Mouse (Mus musculus) kidney, adult 2 months (tissue): ENCODE measurements at regions not wholly inside any gene's neighbourhood (a gene's known extent, or its start where the extent isn't known, plus 50 kb on each side); places are given as distances from the start of the nearest gene placed in this dataset.

Source experiments
- DNase-seq: peaks from one replicate; pipeline ENCODE4 v3.0.0; 2021
- H3K27ac ChIP-seq: fragments of 200-500 bp; 2 replicates; pipeline ENCODE4 v1.5.1; 2012; ENCODE audit warnings: low read depth, low read length, control low read depth, inconsistent platforms; ENCODE audit not compliant: insufficient read depth
- H3K27me3 ChIP-seq: fragments of 200-500 bp; replicated peaks from 2 replicates; pipeline ENCODE4 v1.6.1; 2012; ENCODE audit warnings: mild to moderate bottlenecking, moderate library complexity, low read length, inconsistent platforms; ENCODE audit not compliant: control insufficient read depth, insufficient read depth
- H3K36me3 ChIP-seq: fragments of 200-500 bp; 2 replicates; pipeline ENCODE4 v1.6.1; 2012; ENCODE audit warnings: mild to moderate bottlenecking, moderate library complexity, low read length, inconsistent platforms; ENCODE audit not compliant: control insufficient read depth, insufficient read depth
- H3K4me1 ChIP-seq: fragments of 200-500 bp; 2 replicates; pipeline ENCODE4 v1.6.1; 2011; ENCODE audit warnings: low read length; ENCODE audit not compliant: control insufficient read depth, insufficient read depth
- H3K4me3 ChIP-seq: fragments of 200-500 bp; 2 replicates; pipeline ENCODE4 v1.5.1; 2011; ENCODE audit warnings: mild to moderate bottlenecking, low read depth, low read length, control low read depth; ENCODE audit not compliant: insufficient read depth
- CTCF ChIP-seq: fragments of 200-500 bp; conservative IDR thresholded peaks from 2 replicates; pipeline ENCODE4 v1.5.1; 2011; ENCODE audit warnings: low read depth, mild to moderate bottlenecking, control low read depth, low read length, moderate library complexity, mixed read lengths; ENCODE audit not compliant: insufficient read depth, insufficient read length
- POLR2A ChIP-seq: fragments of 200-500 bp; IDR thresholded peaks from one replicate; pipeline ENCODE4 v1.6.1; 2011; ENCODE audit warnings: low read depth, low read length, control low read depth
- WGBS: fragments of 180-500 bp; shearing (Covaris S2); methylation state at CpG from one replicate; pipeline ENCODE4 v1.1.7; 2018; 5-methylcytosine and 5-hydroxymethylcytosine counted together

- Histone ChIP-seq H3K36me3 (no peaks in the 10 kb centered on the region), H3K4me1 (peaks cover 11% of the 10 kb centered on the region; the same call in 1 of the 2 replicates), H3K27me3 (no peaks in the 10 kb centered on the region), H3K4me3 (no peak overlapping the region), H3K27ac (peak overlapping the region; percentile 86)
- TF ChIP-seq POLR2A = no peak
- TF ChIP-seq CTCF = no peak
- peak; percentile 94 for DNase-seq
- WGBS = 3% methylated on average over 2 of the region's 2 CpGs
These were observed 50.3 kb downstream of the Anapc15-ps start for GRCm38 (mm10) chr10:95622879-95623517.

GRCm38 (mm10) chr10:95620796-95621195 lies 52.5 kb downstream of the Anapc15-ps start:
- no peaks in the 10 kb centered on the region for H3K36me3 ChIP-seq
- 85% methylated on average over 3 of the region's 3 CpGs for WGBS
- no peak for DNase-seq
- no peaks in the 10 kb centered on the region for H3K27me3 ChIP-seq
- no peak overlapping the region for H3K4me3 ChIP-seq
- no peak overlapping the region for H3K27ac ChIP-seq
- TF ChIP-seq CTCF (no peak), POLR2A (no peak)
- peaks cover 16% of the 10 kb centered on the region; the same call in 1 of the 2 replicates for H3K4me1 ChIP-seq

GRCm38 (mm10) chr10:95619601-95620000 lies 53.6 kb downstream of the Anapc15-ps start:
- Histone ChIP-seq H3K27ac (no peak overlapping the region), H3K4me1 (peaks cover 16% of the 10 kb centered on the region; the same call in 1 of the 2 replicates), H3K36me3 (no peaks in the 10 kb centered on the region), H3K4me3 (no peak overlapping the region), H3K27me3 (no peaks in the 10 kb centered on the region)
- 33% methylated on average over 10 of the region's 10 CpGs for WGBS
- TF ChIP-seq POLR2A (no peak), CTCF (no peak)
- no peak for DNase-seq

- Histone ChIP-seq H3K27me3 (no peaks in the 10 kb centered on the region), H3K36me3 (no peaks in the 10 kb centered on the region), H3K4me3 (no peak overlapping the region), H3K27ac (no peak overlapping the region), H3K4me1 (peaks cover 10% of the 10 kb centered on the region; the same call in 1 of the 2 replicates)
- 85% methylated on average over 9 of the region's 9 CpGs for WGBS
- TF ChIP-seq POLR2A (no peak), CTCF (no peak)
- DNase-seq = no peak
These were observed 54.6 kb upstream of the Nudt4 start for GRCm38 (mm10) chr10:95618451-95619079.

- TF ChIP-seq POLR2A (no peak), CTCF (no peak)
- Histone ChIP-seq H3K4me1 (peaks cover 5% of the 10 kb centered on the region; the same call in 1 of the 2 replicates), H3K4me3 (no peak overlapping the region), H3K27me3 (no peaks in the 10 kb centered on the region), H3K27ac (peak overlapping the region; percentile 65), H3K36me3 (no peaks in the 10 kb centered on the region)
- peak; percentile 94 for DNase-seq
- whole genome bisulfite sequencing = 27% methylated on average over 5 of the region's 5 CpGs
These were observed 52.9 kb upstream of the Nudt4 start for GRCm38 (mm10) chr10:95616821-95617220.

GRCm38 (mm10) chr10:95615849-95616650 lies 52.1 kb upstream of the Nudt4 start:
- TF ChIP-seq CTCF = no peak
- TF ChIP-seq POLR2A = no peak
- Histone ChIP-seq H3K36me3 (no peaks in the 10 kb centered on the region), H3K4me1 (peaks cover 7% of the 10 kb centered on the region; the same call in 1 of the 2 replicates), H3K27ac (peak overlapping the region; percentile 65), H3K27me3 (no peaks in the 10 kb centered on the region), H3K4me3 (no peak overlapping the region)
- peak; percentile 12 for DNase-seq
- 78% methylated on average over 25 of the region's 25 CpGs for WGBS
